8 mouse cellular contexts compared by ENCODE assay signal in genomic region chr2:132880844-132881645, GRCm38 (mm10). TPM values are rescaled to one million over a fixed set of nuclear protein-coding genes. Genes with fewer than 3 reads are reported as not detected.
DNase-seq lines count a peak whose midpoint lies in the region; ATAC-seq and TF ChIP-seq lines count a peak whose summit lies in the region.

Gene Lrrn4, minus strand, starts transcription at chr2:132880891.

- H3K9me3 ChIP-seq in embryonic facial prominence, embryonic 10.5 days: no peaks in the 10 kb centered on the region
- no peaks in the 10 kb centered on the region for H3K9me3 ChIP-seq in limb, embryonic 10.5 days (replicated peaks)
- no peaks in the 10 kb centered on the region for H3K9me3 ChIP-seq in neural tube, embryonic 14.5 days (ENCODE audit: control insufficient read depth, low read length)

- WGBS in embryonic facial prominence, embryonic 10.5 days: 3% methylated on average over 12 of the region's 12 CpGs
- WGBS in limb, embryonic 10.5 days: 4% methylated on average over 12 of the region's 12 CpGs
- WGBS in neural tube, embryonic 14.5 days: 7% methylated on average over 12 of the region's 12 CpGs

- peaks cover 35% of the 10 kb centered on the region for H3K4me1 ChIP-seq in embryonic facial prominence, embryonic 10.5 days
- peaks cover 29% of the 10 kb centered on the region for H3K4me1 ChIP-seq in limb, embryonic 10.5 days
- 0 out of 2 replicates have a peak, but pooled peaks cover 3% of the 10 kb centered on the region for H3K4me1 ChIP-seq in neural tube, embryonic 14.5 days (ENCODE audit: control insufficient read depth, insufficient read depth, low read length)

- no peak within 1 kb of the TSS for H3K27ac ChIP-seq in layer of hippocampus, adult 2 months
- peak within 1 kb of the TSS; percentile 63 for H3K27ac ChIP-seq in embryonic facial prominence, embryonic 10.5 days (replicated peaks)
- peak within 1 kb of the TSS; percentile 42; the same call in 1 of the 2 replicates for H3K27ac ChIP-seq in limb, embryonic 10.5 days
- no peak within 1 kb of the TSS for H3K27ac ChIP-seq in neural tube, embryonic 14.5 days (ENCODE audit: low read depth, low read length)

- DNase-seq in layer of hippocampus, adult 2 months (ENCODE audit: low spot score in 2 of 2): no peak
- no peak for DNase-seq in layer of hippocampus, postnatal 36 days
- peak; percentile 62 for DNase-seq in embryonic facial prominence, embryonic 10.5 days (ENCODE audit: low spot score)
- peak; percentile 40 for DNase-seq in limb, embryonic 10.5 days (ENCODE audit: low spot score)
- DNase-seq in cerebellum, postnatal 10 days: no peak
- no peak for DNase-seq in layer of hippocampus, adult 9-11 months
- DNase-seq in thymus, adult 18-20 months: no peak

- ATAC-seq in neural tube, embryonic 14.5 days (ENCODE audit: low read depth): no peak

- no peak for TF ChIP-seq CTCF in layer of hippocampus, adult 2 months (conservative IDR thresholded peaks at IDR 0.05)

- H3K9ac ChIP-seq in neural tube, embryonic 14.5 days (replicated peaks; ENCODE audit: low read depth, low read length): peak within 1 kb of the TSS; percentile 57

- H3K36me3 ChIP-seq in embryonic facial prominence, embryonic 10.5 days (replicated peaks): no peaks in the 10 kb centered on the region
- no peaks in the 10 kb centered on the region for H3K36me3 ChIP-seq in limb, embryonic 10.5 days
- no peaks in the 10 kb centered on the region for H3K36me3 ChIP-seq in neural tube, embryonic 14.5 days (ENCODE audit: control insufficient read depth, insufficient read depth, low read length)

- H3K4me2 ChIP-seq in neural tube, embryonic 14.5 days (ENCODE audit: low read depth, low read length): peak within 1 kb of the TSS; percentile 99

- H3K4me3 ChIP-seq in layer of hippocampus, adult 2 months: peak within 1 kb of the TSS; percentile 57
- H3K4me3 ChIP-seq in embryonic facial prominence, embryonic 10.5 days: peak within 1 kb of the TSS; percentile 62
- peak within 1 kb of the TSS; percentile 64 for H3K4me3 ChIP-seq in limb, embryonic 10.5 days
- peak within 1 kb of the TSS; percentile 47 for H3K4me3 ChIP-seq in neural tube, embryonic 14.5 days (ENCODE audit: low read depth, low read length)

- peaks cover 52% of the 10 kb centered on the region for H3K27me3 ChIP-seq in embryonic facial prominence, embryonic 10.5 days (replicated peaks; ENCODE audit: low read depth, poor library complexity, severe bottlenecking)
- peaks cover 58% of the 10 kb centered on the region for H3K27me3 ChIP-seq in limb, embryonic 10.5 days (ENCODE audit: low read depth, poor library complexity, severe bottlenecking)
- H3K27me3 ChIP-seq in neural tube, embryonic 14.5 days (ENCODE audit: control insufficient read depth, insufficient read depth, low read length): peaks cover 15% of the 10 kb centered on the region

RNA-seq across cellular contexts. Expression of gene Lrrn4, which starts in this region (rescaled TPM):
- total RNA-seq in layer of hippocampus, adult 2 months (2021): 1 to 10 TPM in 1 of 2 experiments, under 1 TPM in 1; 0.93 to 1.1 TPM
- under 1 TPM; 0.43 to 0.47 TPM for total RNA-seq in layer of hippocampus, postnatal 36 days (2021)
- polyA plus RNA-seq in embryonic facial prominence, embryonic 10.5 days (2016; fragmentation: Nextera tagmentation; extraction: Ambion mirVana): 0.93 and 0.99 TPM in 2 replicates
- polyA plus RNA-seq in limb, embryonic 10.5 days (2016; fragmentation: Nextera tagmentation; extraction: Ambion mirVana): 1.1 and 2.4 TPM in 2 replicates
- polyA plus RNA-seq in neural tube, embryonic 14.5 days (2014; fragmentation: Nextera tagmentation; extraction: Ambion mirVana): 0.27 and 0.54 TPM in 2 replicates

Comparison
In these comparisons a context has a peak if more than half of its experiments do, and no peak if none do; other contexts are left out.
1. Peak in DNase-seq, H3K4me3 ChIP-seq and H3K27ac ChIP-seq in embryonic facial prominence, embryonic 10.5 days; RNA of the gene not detected or under 1 TPM.